ENCODE assay signal across 12 mouse cellular contexts in the genomic region with DNA sequence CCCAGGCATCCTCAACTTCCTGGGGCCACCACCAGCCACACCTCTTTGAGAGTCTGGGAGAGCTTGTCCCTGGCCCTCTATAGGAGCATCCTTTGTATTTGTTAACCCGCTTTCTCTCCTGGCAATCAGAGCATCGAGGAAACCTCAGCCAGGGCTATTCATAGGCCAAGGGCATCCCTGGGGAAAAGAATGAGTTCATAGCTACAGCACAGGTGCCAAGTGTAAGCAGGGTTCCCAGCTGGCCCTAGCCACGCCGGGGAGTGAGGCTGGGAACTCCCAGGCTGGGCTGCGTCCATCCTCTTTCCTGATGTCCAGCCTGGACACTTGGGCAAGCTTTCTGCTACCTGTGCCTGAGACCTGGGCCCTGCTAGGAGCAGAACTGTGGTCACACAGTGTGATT.
DNase-seq lines count a peak whose midpoint lies in the region; ATAC-seq and TF ChIP-seq lines count a peak whose summit lies in the region.
"Had no signal": no experiment of that assay in that cellular context is flagged by ENCODE, and none has a peak within 500 bp of the region (broad histone marks: within the 10 kb centered on the region; RNA-seq: fewer than 3 reads in every experiment).

No protein-coding gene starts in this region.

- H3K4me1 ChIP-seq in heart, adult 2 months (ENCODE audit: control insufficient read depth, insufficient read depth, low read length), result peaks cover 8% of the 10 kb centered on the region
- no peaks in the 10 kb centered on the region for H3K4me1 ChIP-seq in heart, embryonic 12.5 days (replicated peaks)

- no peaks in the 10 kb centered on the region for H3K27me3 ChIP-seq in heart, adult 2 months (ENCODE audit: control insufficient read depth, insufficient read depth, low read length)
- peaks cover 10% of the 10 kb centered on the region for H3K27me3 ChIP-seq in heart, embryonic 12.5 days (replicated peaks)
- peaks cover 44% of the 10 kb centered on the region for H3K27me3 ChIP-seq in C2C12 (ENCODE audit: control insufficient read depth, insufficient read depth, insufficient read length)
- H3K27me3 ChIP-seq: forebrain, embryonic 15.5 days had no signal

- no peaks in the 10 kb centered on the region for H3K36me3 ChIP-seq in heart, adult 2 months (ENCODE audit: control insufficient read depth, insufficient read depth, low read length)
- no peaks in the 10 kb centered on the region for H3K36me3 ChIP-seq in heart, embryonic 12.5 days
- no peaks in the 10 kb centered on the region for H3K36me3 ChIP-seq in C2C12 (ENCODE audit: control insufficient read depth, insufficient read depth)
- H3K36me3 ChIP-seq: forebrain, embryonic 15.5 days; limb, embryonic 10.5 days had no signal

- no peak overlapping the region for H3K4me3 ChIP-seq in heart, adult 2 months
- no peak overlapping the region for H3K4me3 ChIP-seq in heart, embryonic 12.5 days
- H3K4me3 ChIP-seq in C2C12 (ENCODE audit: insufficient read depth, poor library complexity, severe bottlenecking), result no peak overlapping the region
- H3K4me3 ChIP-seq: forebrain, embryonic 15.5 days; limb, embryonic 10.5 days had no signal

- no peak for TF ChIP-seq EP300 in heart, adult 2 months (IDR thresholded peaks at IDR 0.05; ENCODE audit: insufficient read depth, low read depth, low read length)

- TF ChIP-seq POLR2A in heart, adult 2 months (IDR thresholded peaks at IDR 0.05; ENCODE audit: insufficient read depth, low read depth, low read length), result no peak

- no peak overlapping the region for H3K9ac ChIP-seq in heart, adult 2 months (ENCODE audit: low read depth, low read length)
- H3K9ac ChIP-seq in heart, embryonic 12.5 days, result no peak overlapping the region
- H3K9ac ChIP-seq: forebrain, embryonic 15.5 days had no signal

- TF ChIP-seq CTCF in heart, adult 2 months (IDR thresholded peaks at IDR 0.05), result no peak
- no peak for TF ChIP-seq CTCF in C2C12 (IDR thresholded peaks at IDR 0.05; ENCODE audit: control insufficient read depth, insufficient read depth, insufficient read length)

- H3K9me3 ChIP-seq in heart, embryonic 12.5 days (replicated peaks), result no peaks in the 10 kb centered on the region
- H3K9me3 ChIP-seq: forebrain, embryonic 15.5 days; limb, embryonic 10.5 days had no signal

- intact Hi-C loops in heart, adult 2 months (cut with DNase I), result no loop called here
- intact Hi-C loops in gastrocnemius, postnatal 36 days (cut with DNase I), result no loop called here

- WGBS in heart, adult 2 months, result 13% methylated on average over 5 of the region's 5 CpGs
- 63% methylated on average over 5 of the region's 5 CpGs for WGBS in heart, embryonic 12.5 days

- H3K27ac ChIP-seq in heart, adult 2 months, result no peak overlapping the region
- no peak overlapping the region for H3K27ac ChIP-seq in heart, embryonic 12.5 days (ENCODE audit: poor library complexity, severe bottlenecking)
- H3K27ac ChIP-seq: forebrain, embryonic 15.5 days; limb, embryonic 10.5 days had no signal

- no peaks in the 10 kb centered on the region for H3K79me2 ChIP-seq in heart, adult 2 months (replicated peaks; ENCODE audit: control insufficient read depth, insufficient read depth, low read length)
- no peaks in the 10 kb centered on the region for H3K79me2 ChIP-seq in C2C12 (ENCODE audit: control insufficient read depth, insufficient read depth)

- H3ac ChIP-seq in C2C12 (ENCODE audit: control insufficient read depth, insufficient read length, low read depth), result no peak overlapping the region

- H3K79me3 ChIP-seq in C2C12 (ENCODE audit: low read depth), result no peaks in the 10 kb centered on the region

- no peak for ATAC-seq in heart, embryonic 12.5 days (ENCODE audit: insufficient number of reproducible peaks, low FRiP score)
- ATAC-seq: forebrain, embryonic 15.5 days had no signal

- DNase-seq in heart, adult 2 months, result peak; percentile 39 to 44
- DNase-seq in cerebellum, adult 18-20 months, result peak; percentile 80 to 85
- DNase-seq in gastrocnemius, postnatal 36 days, result peak; percentile 9 to 27
- no peak for DNase-seq in urinary bladder, postnatal 25 days (ENCODE audit: low spot score)
- no peak for DNase-seq in frontal cortex, postnatal 14 days (ENCODE audit: low spot score in 2 of 2)
- no peak for DNase-seq in embryo, embryonic 10.5 days (ENCODE audit: low spot score)
- DNase-seq: kidney, postnatal 4 days; thymus, adult 18-20 months had no signal

- H3K4me2 ChIP-seq in heart, embryonic 12.5 days, result no peak overlapping the region
- H3K4me2 ChIP-seq: forebrain, embryonic 15.5 days had no signal

TF ChIP-seq in C2C12, 6 proteins besides CTCF, POLR2A, EP300 and RAD21:
- no peak for TF ChIP-seq MAX (IDR thresholded peaks at IDR 0.05)
- peak; percentile 46 for TF ChIP-seq MYOD1 (IDR thresholded peaks at IDR 0.05; ENCODE audit: control insufficient read depth, insufficient read length, low read depth)

Comparison
In these comparisons a context has a peak if more than half of its experiments do, and no peak if none do; other contexts are left out.
1. DNase-seq: peak in heart, adult 2 months (2 of 2), cerebellum, adult 18-20 months (2 of 2) and gastrocnemius, postnatal 36 days (2 of 2); none in urinary bladder, postnatal 25 days (single experiment), frontal cortex, postnatal 14 days (0 of 2) and embryo, embryonic 10.5 days (single experiment).